Mouse (Mus musculus): ENCODE measurements around the gene Trappc12.

GRCm38 (mm10) chr12:28700101-28700511, 50.2 kb downstream of the Trappc12 start:
- TF ChIP-seq CTCF (IDR thresholded peaks at IDR 0.05; ENCODE audit: borderline replicate concordance, insufficient read depth, low read length): no peak
- no peak for TF ChIP-seq POLR2A (IDR thresholded peaks at IDR 0.05; ENCODE audit: low read depth, low read length)
